Mouse (Mus musculus): ENCODE measurements around the gene Lrmda. TPM values are rescaled to one million over a fixed set of nuclear protein-coding genes. Genes with fewer than 3 reads are reported as not detected.

The Lrmda gene
- polyA plus RNA-seq, 1 experiment: 0.51 TPM

DNA sequence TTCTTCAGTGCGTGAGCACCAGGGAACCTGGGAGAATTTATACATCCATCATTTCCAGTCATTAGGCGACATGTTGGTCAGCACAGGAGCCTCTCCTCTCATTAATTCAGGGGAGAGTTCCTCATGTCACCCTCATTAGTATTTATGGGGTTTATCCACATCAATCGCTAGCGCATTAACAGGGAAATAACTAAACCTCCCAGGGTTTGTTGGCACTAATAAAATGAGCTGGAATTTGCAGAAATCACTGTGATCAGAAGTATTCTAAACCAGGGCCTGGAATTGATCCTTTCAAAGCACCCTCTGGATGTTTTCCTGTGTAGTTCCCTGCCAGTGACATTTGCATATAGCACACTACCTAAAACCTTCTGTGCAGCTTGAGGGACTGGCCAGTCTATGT lies 382.9 kb downstream of the Lrmda start:
- 97% methylated on average over 4 of the region's 4 CpGs for WGBS
- H3K4me1 ChIP-seq (replicated peaks; ENCODE audit: control insufficient read depth, insufficient read depth, low read length): no peaks in the 10 kb centered on the region
- no peaks in the 10 kb centered on the region for H3K36me3 ChIP-seq (ENCODE audit: control insufficient read depth, insufficient read depth, low read length)
- H3K27ac ChIP-seq (ENCODE audit: control insufficient read depth, insufficient read depth, low read length): no peak overlapping the region
- TF ChIP-seq CTCF (IDR thresholded peaks at IDR 0.05; ENCODE audit: borderline replicate concordance, control insufficient read depth, extremely low read depth, insufficient read depth, low read length, poor library complexity) (no peak), POLR2A (IDR thresholded peaks at IDR 0.05; ENCODE audit: control insufficient read depth, extremely low read depth, insufficient read depth, low read length, poor library complexity) (no peak)
- H3K27me3 ChIP-seq (ENCODE audit: control insufficient read depth, insufficient read depth, low read length): no peaks in the 10 kb centered on the region
- no peak overlapping the region for H3K4me3 ChIP-seq (ENCODE audit: control insufficient read depth, insufficient read depth, low read length)
- no peak for DNase-seq

DNA sequence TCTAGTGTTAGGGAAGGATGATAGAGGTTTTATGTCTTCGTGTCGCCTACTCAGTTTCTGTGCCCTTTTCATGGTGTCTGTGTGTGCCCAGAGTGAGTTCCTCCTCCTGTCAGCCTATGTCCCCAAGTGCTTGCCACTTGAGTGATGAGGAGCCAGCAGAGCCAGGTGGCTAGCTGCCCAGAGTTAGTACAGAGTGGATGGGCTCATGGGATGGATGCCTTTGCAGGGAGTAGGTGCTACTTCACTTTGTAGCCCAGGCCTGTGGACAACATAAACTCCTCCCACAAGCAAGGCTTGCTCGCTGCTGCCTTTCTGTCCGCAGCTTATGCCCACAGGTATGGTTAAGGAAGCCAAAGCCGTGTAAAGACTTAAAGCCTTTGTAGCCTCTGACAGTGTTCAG lies 387.1 kb downstream of the Lrmda start:
- DNase-seq: no peak
- no peaks in the 10 kb centered on the region for H3K4me1 ChIP-seq (replicated peaks; ENCODE audit: control insufficient read depth, insufficient read depth, low read length)
- H3K27ac ChIP-seq (ENCODE audit: control insufficient read depth, insufficient read depth, low read length): no peak overlapping the region
- TF ChIP-seq CTCF (IDR thresholded peaks at IDR 0.05; ENCODE audit: borderline replicate concordance, control insufficient read depth, extremely low read depth, insufficient read depth, low read length, poor library complexity) (no peak), POLR2A (IDR thresholded peaks at IDR 0.05; ENCODE audit: control insufficient read depth, extremely low read depth, insufficient read depth, low read length, poor library complexity) (no peak)
- 96% methylated on average over 5 of the region's 5 CpGs for WGBS
- no peak overlapping the region for H3K4me3 ChIP-seq (ENCODE audit: control insufficient read depth, insufficient read depth, low read length)
- H3K27me3 ChIP-seq (ENCODE audit: control insufficient read depth, insufficient read depth, low read length): no peaks in the 10 kb centered on the region
- no peaks in the 10 kb centered on the region for H3K36me3 ChIP-seq (ENCODE audit: control insufficient read depth, insufficient read depth, low read length)

DNA sequence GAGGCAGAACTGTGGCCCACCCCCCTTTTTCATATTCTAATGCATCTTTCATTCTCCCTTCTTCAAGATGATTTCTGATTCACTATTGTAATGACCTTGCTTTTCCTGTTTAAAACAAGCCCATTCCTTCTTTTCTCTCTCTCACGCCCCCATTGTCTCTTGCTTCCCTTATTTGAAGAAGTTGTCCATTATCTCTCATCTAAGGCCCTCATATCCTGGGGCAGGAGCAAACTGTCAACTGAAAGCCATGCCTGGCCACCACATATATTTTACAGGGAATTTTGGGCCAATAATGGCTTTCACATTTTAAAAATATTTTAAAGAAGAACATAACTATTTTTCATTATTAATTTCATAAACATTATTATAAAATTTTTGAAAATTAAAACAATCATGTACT lies 391.3 kb downstream of the Lrmda start:
- Histone ChIP-seq H3K4me1 (replicated peaks; ENCODE audit: control insufficient read depth, insufficient read depth, low read length) (no peaks in the 10 kb centered on the region), H3K36me3 (ENCODE audit: control insufficient read depth, insufficient read depth, low read length) (no peaks in the 10 kb centered on the region), H3K27ac (ENCODE audit: control insufficient read depth, insufficient read depth, low read length) (no peak overlapping the region), H3K27me3 (ENCODE audit: control insufficient read depth, insufficient read depth, low read length) (no peaks in the 10 kb centered on the region), H3K4me3 (ENCODE audit: control insufficient read depth, insufficient read depth, low read length) (no peak overlapping the region)
- 100% methylated on average over 1 of the region's 1 CpGs for WGBS
- TF ChIP-seq CTCF (IDR thresholded peaks at IDR 0.05; ENCODE audit: borderline replicate concordance, control insufficient read depth, extremely low read depth, insufficient read depth, low read length, poor library complexity) (no peak), POLR2A (IDR thresholded peaks at IDR 0.05; ENCODE audit: control insufficient read depth, extremely low read depth, insufficient read depth, low read length, poor library complexity) (no peak)
- DNase-seq: no peak

DNA sequence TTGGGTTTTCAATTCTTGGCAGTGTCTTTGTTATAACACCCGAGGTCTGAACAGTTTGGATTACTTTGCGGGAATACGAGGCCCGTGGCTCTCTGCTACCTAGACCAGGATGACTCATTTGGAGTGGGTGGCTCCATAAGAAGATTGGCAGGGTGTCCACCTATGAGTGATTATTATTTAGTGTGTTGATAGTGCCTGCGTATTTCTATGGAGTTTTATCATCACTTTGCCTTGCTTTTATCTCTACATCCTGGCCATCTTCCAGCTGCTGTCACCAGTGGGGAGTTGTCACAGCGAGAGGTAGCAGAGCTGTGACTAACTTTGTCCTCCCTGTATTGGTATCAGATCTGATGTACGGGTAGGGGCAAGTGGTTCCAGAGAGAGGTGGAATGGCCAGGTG lies 393.7 kb downstream of the Lrmda start:
- whole genome bisulfite sequencing: 91% methylated on average over 7 of the region's 7 CpGs
- no peak for DNase-seq
- H3K36me3 ChIP-seq (ENCODE audit: control insufficient read depth, insufficient read depth, low read length): no peaks in the 10 kb centered on the region
- H3K27me3 ChIP-seq (ENCODE audit: control insufficient read depth, insufficient read depth, low read length): no peaks in the 10 kb centered on the region
- H3K4me1 ChIP-seq (replicated peaks; ENCODE audit: control insufficient read depth, insufficient read depth, low read length): no peaks in the 10 kb centered on the region
- H3K4me3 ChIP-seq (ENCODE audit: control insufficient read depth, insufficient read depth, low read length): no peak overlapping the region
- H3K27ac ChIP-seq (ENCODE audit: control insufficient read depth, insufficient read depth, low read length): no peak overlapping the region
- no peak for TF ChIP-seq CTCF (IDR thresholded peaks at IDR 0.05; ENCODE audit: borderline replicate concordance, control insufficient read depth, extremely low read depth, insufficient read depth, low read length, poor library complexity)
- no peak for TF ChIP-seq POLR2A (IDR thresholded peaks at IDR 0.05; ENCODE audit: control insufficient read depth, extremely low read depth, insufficient read depth, low read length, poor library complexity)

DNA sequence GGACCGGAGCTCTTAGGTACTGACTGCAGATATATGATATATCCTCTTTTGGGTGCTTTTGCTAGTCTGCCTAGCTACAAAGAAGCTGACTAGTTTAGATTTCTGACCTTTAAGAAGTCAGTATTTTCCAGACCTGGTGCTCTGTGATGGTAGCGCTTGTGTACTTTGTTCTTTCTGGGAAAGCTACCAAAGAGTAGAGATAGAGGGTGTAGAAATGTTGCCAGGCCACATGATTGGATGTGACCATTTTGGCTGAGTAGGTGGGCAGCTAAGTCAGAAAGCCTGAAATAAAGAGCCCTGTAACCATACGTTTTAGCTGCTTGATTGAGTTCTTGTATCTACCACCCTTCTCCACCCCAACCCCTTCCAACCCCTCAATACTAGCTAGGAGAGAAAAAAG lies 398.2 kb downstream of the Lrmda start:
- no peaks in the 10 kb centered on the region for H3K27me3 ChIP-seq (ENCODE audit: control insufficient read depth, insufficient read depth, low read length)
- no peaks in the 10 kb centered on the region for H3K36me3 ChIP-seq (ENCODE audit: control insufficient read depth, insufficient read depth, low read length)
- peaks cover 4% of the 10 kb centered on the region for H3K4me1 ChIP-seq (replicated peaks; ENCODE audit: control insufficient read depth, insufficient read depth, low read length)
- no peak for DNase-seq
- TF ChIP-seq POLR2A (IDR thresholded peaks at IDR 0.05; ENCODE audit: control insufficient read depth, extremely low read depth, insufficient read depth, low read length, poor library complexity) (no peak), CTCF (IDR thresholded peaks at IDR 0.05; ENCODE audit: borderline replicate concordance, control insufficient read depth, extremely low read depth, insufficient read depth, low read length, poor library complexity) (no peak)
- no peak overlapping the region for H3K27ac ChIP-seq (ENCODE audit: control insufficient read depth, insufficient read depth, low read length)
- H3K4me3 ChIP-seq (ENCODE audit: control insufficient read depth, insufficient read depth, low read length): no peak overlapping the region
- 97% methylated on average over 3 of the region's 3 CpGs for WGBS

DNA sequence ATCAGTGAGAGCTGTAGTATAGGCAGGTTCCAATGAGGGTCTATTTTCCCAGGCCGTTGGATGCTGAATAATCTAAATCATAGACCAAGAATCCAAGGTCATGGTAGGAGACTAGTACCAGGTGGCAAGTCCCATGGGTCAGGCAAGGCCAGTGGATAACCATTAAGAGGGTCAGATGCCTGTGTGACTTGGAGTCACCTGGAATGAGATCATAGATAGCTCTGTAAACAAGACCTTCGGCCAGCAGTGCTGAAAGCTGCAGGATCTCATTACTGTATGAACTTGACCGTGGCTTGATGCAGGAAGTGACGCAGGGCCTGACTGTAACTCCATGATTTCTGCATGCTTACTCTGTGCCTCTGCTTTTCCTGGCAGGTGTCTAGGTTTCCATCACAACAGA lies 402.2 kb downstream of the Lrmda start:
- H3K4me1 ChIP-seq (replicated peaks; ENCODE audit: control insufficient read depth, insufficient read depth, low read length): peaks cover 4% of the 10 kb centered on the region
- DNase-seq: no peak
- no peak overlapping the region for H3K4me3 ChIP-seq (ENCODE audit: control insufficient read depth, insufficient read depth, low read length)
- H3K36me3 ChIP-seq (ENCODE audit: control insufficient read depth, insufficient read depth, low read length): no peaks in the 10 kb centered on the region
- 98% methylated on average over 4 of the region's 4 CpGs for WGBS
- H3K27ac ChIP-seq (ENCODE audit: control insufficient read depth, insufficient read depth, low read length): no peak overlapping the region
- TF ChIP-seq POLR2A (IDR thresholded peaks at IDR 0.05; ENCODE audit: control insufficient read depth, extremely low read depth, insufficient read depth, low read length, poor library complexity) (no peak), CTCF (IDR thresholded peaks at IDR 0.05; ENCODE audit: borderline replicate concordance, control insufficient read depth, extremely low read depth, insufficient read depth, low read length, poor library complexity) (no peak)
- H3K27me3 ChIP-seq (ENCODE audit: control insufficient read depth, insufficient read depth, low read length): no peaks in the 10 kb centered on the region

DNA sequence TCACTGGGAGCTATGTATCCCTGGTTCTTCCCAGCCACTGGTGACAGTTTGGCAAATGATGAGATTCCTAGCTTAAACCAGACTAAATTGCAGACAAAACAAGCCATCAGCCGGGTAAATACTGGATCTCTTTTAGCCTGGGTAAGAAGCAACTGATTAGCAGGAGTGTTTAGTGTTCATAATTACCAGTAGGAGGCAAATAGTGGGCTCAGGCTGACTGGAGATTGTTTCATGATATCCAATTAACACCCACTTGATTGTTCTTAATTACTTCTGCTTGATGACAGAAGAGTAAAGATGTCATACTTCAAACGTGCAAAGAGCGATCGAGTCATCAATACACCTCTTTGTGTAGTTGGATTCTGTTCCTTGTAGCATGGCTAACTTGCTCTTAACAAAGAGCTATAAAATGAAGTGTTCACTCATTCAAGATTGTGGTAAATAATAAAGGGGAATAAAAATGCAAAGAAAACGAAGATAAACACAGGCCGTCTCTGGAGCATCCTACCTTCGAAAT lies 405.6 kb downstream of the Lrmda start:
- WGBS: 96% methylated on average over 7 of the region's 7 CpGs
- Histone ChIP-seq H3K27me3 (ENCODE audit: control insufficient read depth, insufficient read depth, low read length) (no peaks in the 10 kb centered on the region), H3K27ac (ENCODE audit: control insufficient read depth, insufficient read depth, low read length) (no peak overlapping the region), H3K4me1 (replicated peaks; ENCODE audit: control insufficient read depth, insufficient read depth, low read length) (0 out of 2 replicates have a peak, but pooled peaks cover 1% of the 10 kb centered on the region), H3K36me3 (ENCODE audit: control insufficient read depth, insufficient read depth, low read length) (no peaks in the 10 kb centered on the region), H3K4me3 (ENCODE audit: control insufficient read depth, insufficient read depth, low read length) (no peak overlapping the region)
- TF ChIP-seq POLR2A (IDR thresholded peaks at IDR 0.05; ENCODE audit: control insufficient read depth, extremely low read depth, insufficient read depth, low read length, poor library complexity) (no peak), CTCF (IDR thresholded peaks at IDR 0.05; ENCODE audit: borderline replicate concordance, control insufficient read depth, extremely low read depth, insufficient read depth, low read length, poor library complexity) (no peak)
- no peak for DNase-seq
